Mouse (Mus musculus): Measurements from ENCODE around the gene Slc39a3. TPM values are rescaled to one million over a fixed set of nuclear protein-coding genes. Genes with fewer than 3 reads are reported as not detected.
"Not testable (repeated sequence)": the region's sequence is repeated elsewhere in the genome, so short reads cannot be mapped to it uniquely, and the experiment has no call there.

Gene Slc39a3
- total and polyA plus RNA-seq, 2 experiments from 2014 or later: 41.9 to 118 TPM

DNA sequence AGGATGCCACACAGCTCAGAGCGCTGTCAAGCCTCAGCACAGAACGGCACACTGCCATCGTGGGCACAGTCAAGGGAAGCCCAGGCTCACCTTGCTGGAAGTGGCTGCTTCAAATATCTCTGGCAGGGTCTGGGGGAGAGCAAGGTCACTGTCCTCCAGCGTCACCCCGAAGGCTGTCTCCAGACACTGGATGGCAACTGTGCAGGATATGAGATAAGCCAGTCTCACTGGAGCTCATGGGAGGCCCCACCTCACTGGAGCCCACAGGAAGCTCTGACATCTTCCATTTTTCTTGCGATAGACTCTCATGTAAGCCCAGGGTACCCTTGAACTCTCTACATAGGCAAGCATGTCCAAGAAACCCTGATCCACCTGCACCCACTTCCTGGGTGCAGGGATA is 13.9 kb upstream of the Slc39a3 start:
- H3K4me1 ChIP-seq (ENCODE audit: insufficient read depth, low read length): no peaks in the 10 kb centered on the region

DNA sequence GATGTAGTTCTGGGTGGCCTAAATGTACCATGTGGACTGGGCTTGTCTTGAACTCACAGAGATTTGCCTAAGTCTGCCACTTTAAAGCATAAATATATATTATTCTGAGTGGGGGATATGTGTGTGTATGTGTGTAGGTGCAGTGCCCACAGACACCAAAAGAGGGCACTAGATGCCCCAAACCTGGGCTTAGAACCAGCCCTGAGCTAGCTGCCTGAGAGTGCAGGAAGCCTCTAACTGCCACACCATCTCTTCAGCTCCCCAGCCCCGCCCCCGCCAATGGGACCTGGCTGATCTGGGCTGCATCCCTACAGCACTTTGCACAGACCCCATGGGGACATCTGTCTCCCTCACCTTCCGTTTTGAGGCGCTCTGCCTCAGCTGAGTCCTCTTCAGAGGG is 13.4 kb upstream of the Slc39a3 start:
- Histone ChIP-seq H3K4me3 (ENCODE audit: low read length) (no peak overlapping the region), H3K27me3 (ENCODE audit: insufficient read depth, low read length) (no peaks in the 10 kb centered on the region), H3K4me2 (ENCODE audit: low read depth, low read length) (no peak overlapping the region), H3K9ac (replicated peaks; ENCODE audit: low read length) (no peak overlapping the region), H3K4me1 (ENCODE audit: insufficient read depth, low read length) (no peaks in the 10 kb centered on the region), H3K27ac (no peak overlapping the region), H3K36me3 (ENCODE audit: insufficient read depth, low read length) (peaks cover 66% of the 10 kb centered on the region), H3K9me3 (ENCODE audit: low read length) (no peaks in the 10 kb centered on the region)
- TF ChIP-seq CTCF (IDR thresholded peaks at IDR 0.05; ENCODE audit: low read depth): peak; percentile 49
- peak; percentile 38 for DNase-seq (ENCODE audit: low spot score)
- no peak for ATAC-seq
- 90% methylated on average over 4 of the region's 4 CpGs for WGBS

More for the DNA sequence above, 13.9 kb upstream of the Slc39a3 start:
- no peak overlapping the region for H3K9ac ChIP-seq (replicated peaks; ENCODE audit: low read length)
- H3K4me2 ChIP-seq (ENCODE audit: low read depth, low read length): no peak overlapping the region
- WGBS: 92% methylated on average over 6 of the region's 6 CpGs
- H3K9me3 ChIP-seq (ENCODE audit: low read length): no peaks in the 10 kb centered on the region
- no peak overlapping the region for H3K27ac ChIP-seq
- no peaks in the 10 kb centered on the region for H3K27me3 ChIP-seq (ENCODE audit: insufficient read depth, low read length)
- H3K36me3 ChIP-seq (ENCODE audit: insufficient read depth, low read length): peaks cover 61% of the 10 kb centered on the region
- DNase-seq (ENCODE audit: low spot score) (no peak), ATAC-seq (no peak)
- TF ChIP-seq CTCF (IDR thresholded peaks at IDR 0.05; ENCODE audit: low read depth): no peak
- no peak overlapping the region for H3K4me3 ChIP-seq (ENCODE audit: low read length)

- WGBS: 94% methylated on average over 14 of the region's 14 CpGs
- peaks cover 63% of the 10 kb centered on the region for H3K36me3 ChIP-seq (ENCODE audit: insufficient read depth, low read length)
- not testable (repeated sequence) for H3K27ac ChIP-seq; H3K4me3 ChIP-seq (ENCODE audit: low read length); H3K9ac ChIP-seq (replicated peaks; ENCODE audit: low read length); H3K9me3 ChIP-seq (ENCODE audit: low read length); DNase-seq (ENCODE audit: low spot score); H3K4me2 ChIP-seq (ENCODE audit: low read depth, low read length); ATAC-seq; H3K4me1 ChIP-seq (ENCODE audit: insufficient read depth, low read length); H3K27me3 ChIP-seq (ENCODE audit: insufficient read depth, low read length)
Observed at GRCm38 (mm10) chr10:81045246-81045645, 8.0 kb upstream of the Slc39a3 start.

DNA sequence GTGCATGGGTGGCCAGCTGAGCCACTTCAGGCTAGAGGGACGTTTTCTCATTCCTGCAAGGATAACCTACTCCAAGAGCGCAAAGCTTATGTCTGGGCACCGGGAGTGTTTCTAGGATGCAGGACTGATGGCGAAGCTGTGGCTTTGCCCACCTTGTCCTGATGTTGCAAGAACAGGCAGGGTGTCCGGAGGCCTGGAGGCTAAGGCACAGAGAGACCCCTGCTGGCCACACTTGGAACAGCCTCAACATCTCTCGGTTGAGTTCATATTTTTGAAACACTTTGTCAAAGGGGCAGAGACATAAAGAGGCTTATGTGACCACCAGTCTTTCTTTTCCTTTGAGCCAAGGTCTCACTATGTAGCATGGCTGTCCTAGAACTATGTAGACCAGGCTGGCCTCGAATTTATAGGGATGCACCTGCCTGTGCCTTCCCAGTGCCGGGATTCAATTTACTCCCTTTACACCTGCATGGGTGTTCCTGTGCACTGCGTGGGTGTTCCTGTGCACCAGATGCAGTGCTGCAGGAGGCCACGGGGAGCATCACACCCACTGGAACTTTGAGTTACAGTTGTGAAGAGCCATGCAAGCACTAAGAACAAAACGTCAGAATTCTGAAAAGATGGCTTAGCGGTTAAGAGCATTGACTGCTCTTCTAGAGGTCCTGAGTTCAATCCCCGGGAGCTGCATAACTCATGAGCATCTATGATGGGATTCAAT is 4.4 kb upstream of the Slc39a3 start:
- H3K9me3 ChIP-seq (ENCODE audit: low read length): no peaks in the 10 kb centered on the region
- no peak for ATAC-seq
- WGBS: 30% methylated on average over 13 of the region's 13 CpGs
- no peak overlapping the region for H3K4me2 ChIP-seq (ENCODE audit: low read depth, low read length)
- H3K9ac ChIP-seq (replicated peaks; ENCODE audit: low read length): no peak overlapping the region
- H3K36me3 ChIP-seq (ENCODE audit: insufficient read depth, low read length): peaks cover 28% of the 10 kb centered on the region
- H3K27ac ChIP-seq: no peak overlapping the region
- no peaks in the 10 kb centered on the region for H3K27me3 ChIP-seq (ENCODE audit: insufficient read depth, low read length)
- peak; percentile 92 for TF ChIP-seq CTCF (IDR thresholded peaks at IDR 0.05; ENCODE audit: low read depth)
- H3K4me3 ChIP-seq (ENCODE audit: low read length): no peak overlapping the region
- peak; percentile 83 for DNase-seq (ENCODE audit: low spot score)
- H3K4me1 ChIP-seq (ENCODE audit: insufficient read depth, low read length): no peaks in the 10 kb centered on the region

- Histone ChIP-seq H3K4me2 (ENCODE audit: low read depth, low read length) (no peak overlapping the region; the same call in 1 of the 2 replicates), H3K4me1 (ENCODE audit: insufficient read depth, low read length) (no peaks in the 10 kb centered on the region), H3K4me3 (ENCODE audit: low read length) (no peak overlapping the region), H3K9me3 (ENCODE audit: low read length) (no peaks in the 10 kb centered on the region), H3K27ac (no peak overlapping the region), H3K36me3 (ENCODE audit: insufficient read depth, low read length) (peaks cover 5% of the 10 kb centered on the region), H3K9ac (replicated peaks; ENCODE audit: low read length) (no peak overlapping the region), H3K27me3 (ENCODE audit: insufficient read depth, low read length) (no peaks in the 10 kb centered on the region)
- no peak; the same call in 1 of the 2 replicates for TF ChIP-seq CTCF (IDR thresholded peaks at IDR 0.05; ENCODE audit: low read depth)
- peak; percentile 56 for DNase-seq (ENCODE audit: low spot score)
- 74% methylated on average over 6 of the region's 7 CpGs for WGBS
- ATAC-seq: no peak
Observed at GRCm38 (mm10) chr10:81036251-81036650, 975 bp downstream of the Slc39a3 start.

DNA sequence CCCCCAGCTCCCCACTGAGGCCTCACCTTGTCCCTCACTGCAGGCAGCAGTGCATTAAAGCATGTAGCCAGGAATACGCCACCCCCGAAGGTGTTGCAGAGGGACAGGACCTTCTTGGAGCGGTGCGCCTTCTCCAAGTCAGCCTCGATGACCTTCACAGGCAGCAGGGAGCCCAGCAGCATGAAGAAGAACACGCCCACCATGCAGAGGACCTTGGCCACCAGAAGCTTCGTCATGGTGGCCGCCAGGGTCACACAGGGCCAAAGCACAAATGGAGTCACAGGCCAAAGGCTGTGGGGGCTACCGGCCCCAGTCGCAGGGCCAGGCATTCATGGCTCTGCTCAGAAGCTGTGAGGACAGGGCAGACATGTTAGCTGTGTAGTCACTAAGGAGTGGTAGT is 3.6 kb downstream of the Slc39a3 start:
- Histone ChIP-seq H3K9me3 (ENCODE audit: low read length) (no peaks in the 10 kb centered on the region), H3K36me3 (ENCODE audit: insufficient read depth, low read length) (peaks cover 10% of the 10 kb centered on the region), H3K9ac (replicated peaks; ENCODE audit: low read length) (no peak overlapping the region), H3K27me3 (ENCODE audit: insufficient read depth, low read length) (no peaks in the 10 kb centered on the region), H3K4me3 (ENCODE audit: low read length) (no peak overlapping the region), H3K4me2 (ENCODE audit: low read depth, low read length) (no peak overlapping the region), H3K4me1 (ENCODE audit: insufficient read depth, low read length) (no peaks in the 10 kb centered on the region), H3K27ac (no peak overlapping the region)
- no peak for TF ChIP-seq CTCF (IDR thresholded peaks at IDR 0.05; ENCODE audit: low read depth)
- DNase-seq (ENCODE audit: low spot score) (no peak), ATAC-seq (no peak)
- WGBS: 77% methylated on average over 10 of the region's 10 CpGs

DNA sequence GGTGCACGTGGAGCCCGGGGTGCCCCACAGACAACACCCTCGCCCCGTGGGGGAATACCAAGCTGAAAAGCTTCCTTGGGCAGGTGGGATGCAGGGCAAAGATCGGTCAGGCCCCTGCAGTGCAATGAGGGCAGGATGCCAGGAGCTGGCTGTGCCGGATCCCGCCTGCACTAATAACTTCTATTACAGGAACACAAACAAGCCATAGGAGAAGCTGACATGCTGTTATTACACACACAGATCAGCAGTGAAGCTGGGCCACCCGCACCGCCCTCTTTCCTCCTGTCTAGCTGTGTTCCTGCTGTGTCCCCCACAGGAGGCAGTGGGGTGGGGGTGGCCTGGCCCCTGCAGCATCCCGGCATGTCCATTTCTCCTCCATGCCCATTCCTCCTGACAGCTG is 8.2 kb downstream of the Slc39a3 start:
- Histone ChIP-seq H3K4me3 (ENCODE audit: low read length) (no peak overlapping the region), H3K9me3 (ENCODE audit: low read length) (no peaks in the 10 kb centered on the region), H3K36me3 (ENCODE audit: insufficient read depth, low read length) (peaks cover 10% of the 10 kb centered on the region), H3K27me3 (ENCODE audit: insufficient read depth, low read length) (no peaks in the 10 kb centered on the region), H3K27ac (no peak overlapping the region), H3K4me2 (ENCODE audit: low read depth, low read length) (no peak overlapping the region), H3K9ac (replicated peaks; ENCODE audit: low read length) (no peak overlapping the region), H3K4me1 (ENCODE audit: insufficient read depth, low read length) (peaks cover 8% of the 10 kb centered on the region; the same call in 1 of the 2 replicates)
- no peak for TF ChIP-seq CTCF (IDR thresholded peaks at IDR 0.05; ENCODE audit: low read depth)
- DNase-seq (ENCODE audit: low spot score): no peak
- ATAC-seq: no peak
- 43% methylated on average over 10 of the region's 10 CpGs for WGBS
